Mouse (Mus musculus) adipocyte (in vitro differentiated cells): ENCODE results near the gene Ficd.

ENCODE experiments used
- DNase-seq: peaks from one replicate; pipeline ENCODE4 v3.0.0-alpha.2; 2016; ENCODE audit warnings: low spot score

Gene Ficd

GRCm38 (mm10) chr5:113730641-113731121 is 4.9 kb upstream of the Ficd start:
- DNase-seq, result no peak

DNA sequence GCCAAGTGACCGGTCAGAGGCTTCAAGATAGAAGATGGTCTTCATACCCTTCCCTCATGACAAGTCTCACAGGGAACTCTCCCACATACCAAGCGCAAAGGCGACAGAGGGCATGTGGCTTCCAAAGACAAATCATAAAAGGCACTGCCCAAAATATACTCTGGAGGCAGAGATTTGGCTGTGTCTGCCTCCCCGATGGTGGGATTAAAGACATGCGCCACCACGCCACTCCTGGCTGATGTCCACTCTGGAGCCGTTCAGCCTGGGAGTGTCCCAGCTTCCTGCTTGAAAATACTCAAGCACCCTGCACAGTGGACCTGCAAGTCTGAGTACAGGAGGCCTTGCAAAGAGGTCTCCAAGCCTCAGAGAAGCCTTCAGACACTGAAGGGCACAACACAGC is 4.4 kb upstream of the Ficd start:
- DNase-seq, result no peak

GRCm38 (mm10) chr5:113732182-113732581 is 3.4 kb upstream of the Ficd start:
- peak; percentile 72 for DNase-seq

- no peak for DNase-seq
These were observed 1.2 kb upstream of the Ficd start for GRCm38 (mm10) chr5:113734376-113734775.

DNA sequence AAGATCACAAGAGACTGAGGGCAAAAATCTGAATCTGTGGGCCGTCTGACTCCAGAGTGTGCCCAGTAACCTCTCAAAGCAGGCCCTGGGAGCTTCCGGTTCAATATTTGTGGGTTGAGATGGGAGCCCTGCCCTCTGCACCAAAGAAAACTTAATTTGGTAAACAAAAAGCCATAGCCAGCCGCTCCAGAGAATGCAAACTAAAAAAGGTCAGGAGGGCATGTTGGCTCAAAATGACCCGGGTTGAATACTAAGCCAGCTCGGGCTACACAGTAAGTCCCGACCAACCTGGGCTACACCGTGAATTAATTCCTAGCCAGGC is 619 bp upstream of the Ficd start:
- no peak for DNase-seq

DNA sequence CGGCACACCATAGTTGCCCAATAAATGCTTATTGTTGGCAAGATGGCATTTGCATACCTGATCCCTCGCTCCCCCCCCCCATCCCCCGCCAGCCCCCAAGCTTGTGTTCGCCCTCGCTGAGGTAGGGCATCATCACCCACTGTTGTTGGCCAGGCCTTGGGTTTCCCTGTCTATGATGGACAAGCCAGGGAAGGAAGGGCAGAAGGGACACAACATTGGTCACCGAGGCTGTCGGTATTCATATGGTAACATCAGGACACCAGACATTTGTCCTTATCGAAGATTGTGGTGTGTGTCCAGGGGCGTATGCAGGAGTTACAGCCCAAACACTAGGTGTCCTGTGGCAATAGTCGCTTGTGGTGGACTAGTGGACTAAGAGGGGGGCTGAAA is 505 bp downstream of the Ficd start:
- peak; percentile 20 for DNase-seq

DNA sequence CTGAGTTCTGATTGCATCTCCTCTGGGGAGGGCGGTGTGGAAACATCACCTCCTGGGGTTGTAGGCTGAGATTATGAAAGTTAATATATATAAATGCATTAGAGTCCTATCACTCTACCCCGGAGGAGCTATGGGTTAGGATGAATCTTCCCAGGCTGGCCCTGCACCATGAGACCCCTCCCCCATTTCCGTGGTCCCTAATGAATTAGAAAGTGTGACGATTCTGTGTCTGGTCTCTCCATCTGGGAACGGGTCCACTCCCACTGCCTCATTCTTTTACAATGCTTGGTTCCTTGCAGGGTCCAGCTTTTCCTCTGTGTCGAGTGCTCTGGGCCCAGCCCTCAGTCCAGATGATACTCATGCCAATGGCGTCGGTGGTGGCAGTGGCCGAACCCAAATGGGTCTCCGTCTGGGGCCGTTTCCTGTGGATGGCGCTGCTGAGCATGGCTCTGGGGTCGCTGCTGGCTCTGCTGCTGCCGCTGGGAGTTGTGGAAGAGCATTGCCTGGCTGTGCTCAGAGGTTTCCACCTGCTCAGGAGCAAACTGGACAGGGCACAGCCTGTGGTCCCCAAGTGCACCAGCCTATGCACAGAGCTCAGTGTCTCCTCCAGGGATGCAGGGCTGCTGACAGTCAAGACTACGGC is 1.0 kb downstream of the Ficd start:
- DNase-seq, result no peak

GRCm38 (mm10) chr5:113737607-113738237 is 2.1 kb downstream of the Ficd start:
- DNase-seq, result no peak

- no peak for DNase-seq
These were observed 12.0 kb downstream of the Ficd start for GRCm38 (mm10) chr5:113747629-113748028.

GRCm38 (mm10) chr5:113748556-113749331 is 13.1 kb downstream of the Ficd start:
- no peak for DNase-seq

DNA sequence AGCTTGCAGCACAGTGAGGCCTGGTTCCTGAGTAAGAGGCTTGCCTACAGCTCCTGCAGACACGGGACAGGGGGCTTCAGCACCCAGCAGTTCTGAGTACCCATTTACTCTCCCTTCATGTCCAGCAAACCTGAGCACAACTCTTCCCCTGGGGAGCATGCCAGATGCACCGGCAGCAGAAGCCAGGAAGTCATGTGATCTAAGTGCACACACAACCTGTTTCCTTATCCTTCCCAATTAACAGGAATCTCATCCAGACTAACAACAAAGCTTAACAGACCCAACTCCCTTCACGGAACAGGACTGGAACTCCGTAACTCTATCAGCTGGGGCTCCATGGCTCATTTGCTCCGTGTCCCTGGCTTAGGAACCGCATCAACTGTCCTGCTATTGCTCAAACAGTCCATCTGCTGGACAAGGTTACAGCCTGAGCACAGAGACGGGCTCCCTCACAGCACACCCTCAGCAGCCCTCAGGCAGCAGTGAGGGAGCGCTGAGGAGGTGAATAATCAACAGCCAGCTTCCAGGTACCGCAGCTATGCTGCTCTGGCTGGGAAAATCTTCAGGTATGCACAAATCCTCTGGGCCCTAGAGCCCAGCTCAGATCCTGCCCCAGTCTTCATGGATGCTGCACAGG is 16.0 kb downstream of the Ficd start:
- DNase-seq, result no peak

- no peak for DNase-seq
These were observed 19.9 kb downstream of the Ficd start for GRCm38 (mm10) chr5:113755347-113756030.

DNA sequence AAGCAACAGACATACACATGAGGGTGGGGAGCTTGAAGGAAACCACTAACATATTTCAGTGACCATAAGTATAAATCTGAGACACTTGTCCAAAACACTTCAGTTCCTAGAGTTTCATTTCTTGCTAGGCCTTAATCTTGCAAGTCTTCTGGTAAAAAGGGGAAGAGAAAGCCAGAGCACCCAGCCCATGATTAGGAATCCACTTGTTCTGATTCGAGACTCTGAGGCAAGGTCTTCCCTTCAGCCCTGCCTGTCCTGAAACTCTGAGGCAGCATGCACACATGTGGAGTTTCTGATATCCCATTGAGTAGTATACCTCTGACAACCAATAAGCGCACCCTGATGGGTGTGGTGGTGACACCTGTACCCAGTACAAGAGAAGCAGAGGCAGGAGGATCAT is 26.0 kb downstream of the Ficd start:
- no peak for DNase-seq

DNA sequence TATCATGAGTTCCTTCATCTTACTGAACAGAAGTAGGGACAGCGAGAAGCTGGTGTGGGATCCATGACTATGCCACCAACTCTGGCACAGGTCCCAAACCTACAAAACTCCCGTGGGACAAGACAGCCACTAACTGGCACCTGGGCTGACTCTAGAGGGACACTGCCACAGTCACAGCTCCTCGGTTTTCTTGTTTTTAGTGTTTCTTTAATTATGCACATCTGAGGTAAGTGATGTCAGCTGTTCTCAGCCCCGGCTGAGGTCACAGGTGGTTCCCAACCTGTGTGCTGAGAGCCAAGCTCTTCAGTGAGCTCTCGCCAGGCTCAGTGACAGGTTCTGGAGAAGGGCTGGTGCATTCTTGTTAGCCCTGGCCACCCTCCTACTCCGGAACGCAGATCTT is 28.8 kb downstream of the Ficd start:
- DNase-seq, result no peak

DNA sequence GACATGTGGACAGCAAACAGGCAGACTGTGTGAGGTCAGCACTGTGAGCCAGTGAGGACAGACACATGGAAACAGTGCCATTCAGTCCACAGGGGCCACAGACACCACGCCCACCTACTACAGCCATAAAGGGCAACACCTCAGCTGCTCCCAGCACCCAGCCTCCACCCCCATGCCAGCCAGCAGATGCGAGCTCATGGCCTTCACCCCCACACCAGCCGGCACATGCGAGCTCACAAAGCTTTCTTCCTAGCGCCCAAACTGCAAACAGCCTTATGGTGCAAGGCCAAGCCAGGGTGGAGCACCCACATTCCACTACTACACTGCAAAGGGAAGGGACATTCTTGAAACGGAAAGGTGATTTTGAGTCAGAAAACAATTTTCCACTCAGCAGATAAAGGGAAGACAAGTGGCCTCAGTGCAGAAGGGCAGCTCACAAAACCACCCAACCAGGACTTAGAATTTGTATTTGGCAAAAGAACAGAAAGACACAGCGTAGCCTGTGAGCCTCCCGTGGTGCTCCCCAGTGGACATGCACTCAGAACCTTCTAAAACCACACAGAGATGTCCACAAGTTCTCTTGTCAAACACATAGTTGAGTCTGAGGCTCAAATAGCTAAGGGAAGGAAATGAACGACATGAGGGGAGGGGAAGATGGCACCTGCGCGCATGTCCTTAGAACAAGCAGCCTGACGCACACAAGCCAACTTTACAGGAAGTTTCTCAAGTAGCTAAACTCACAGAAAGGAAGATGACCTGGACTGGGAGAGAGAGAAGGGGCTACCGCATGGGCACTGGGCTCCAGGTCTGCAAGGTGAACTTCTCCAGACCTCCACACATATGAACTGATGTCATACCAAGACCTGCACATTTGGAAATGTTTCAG is 30.3 kb downstream of the Ficd start:
- DNase-seq, result no peak

DNA sequence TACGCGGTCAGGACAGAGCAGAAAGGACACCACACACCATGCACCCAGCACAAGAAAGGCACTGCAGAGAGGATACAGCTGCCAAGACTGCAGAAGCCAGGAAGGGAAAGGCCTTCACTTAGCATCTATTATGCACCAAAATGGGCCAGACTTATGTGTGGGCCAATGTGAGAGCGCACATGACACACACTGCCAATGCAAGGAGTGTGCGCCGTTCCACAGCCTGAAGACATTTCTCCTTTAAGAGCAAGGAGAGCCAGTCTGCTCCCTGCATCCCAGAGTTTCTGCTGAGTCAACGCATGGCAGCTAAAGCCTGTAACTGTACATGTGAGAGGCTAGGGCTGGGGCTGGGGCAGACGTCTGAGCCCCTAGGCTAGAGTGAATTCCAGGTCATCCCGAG is 33.2 kb downstream of the Ficd start:
- DNase-seq, result no peak

DNA sequence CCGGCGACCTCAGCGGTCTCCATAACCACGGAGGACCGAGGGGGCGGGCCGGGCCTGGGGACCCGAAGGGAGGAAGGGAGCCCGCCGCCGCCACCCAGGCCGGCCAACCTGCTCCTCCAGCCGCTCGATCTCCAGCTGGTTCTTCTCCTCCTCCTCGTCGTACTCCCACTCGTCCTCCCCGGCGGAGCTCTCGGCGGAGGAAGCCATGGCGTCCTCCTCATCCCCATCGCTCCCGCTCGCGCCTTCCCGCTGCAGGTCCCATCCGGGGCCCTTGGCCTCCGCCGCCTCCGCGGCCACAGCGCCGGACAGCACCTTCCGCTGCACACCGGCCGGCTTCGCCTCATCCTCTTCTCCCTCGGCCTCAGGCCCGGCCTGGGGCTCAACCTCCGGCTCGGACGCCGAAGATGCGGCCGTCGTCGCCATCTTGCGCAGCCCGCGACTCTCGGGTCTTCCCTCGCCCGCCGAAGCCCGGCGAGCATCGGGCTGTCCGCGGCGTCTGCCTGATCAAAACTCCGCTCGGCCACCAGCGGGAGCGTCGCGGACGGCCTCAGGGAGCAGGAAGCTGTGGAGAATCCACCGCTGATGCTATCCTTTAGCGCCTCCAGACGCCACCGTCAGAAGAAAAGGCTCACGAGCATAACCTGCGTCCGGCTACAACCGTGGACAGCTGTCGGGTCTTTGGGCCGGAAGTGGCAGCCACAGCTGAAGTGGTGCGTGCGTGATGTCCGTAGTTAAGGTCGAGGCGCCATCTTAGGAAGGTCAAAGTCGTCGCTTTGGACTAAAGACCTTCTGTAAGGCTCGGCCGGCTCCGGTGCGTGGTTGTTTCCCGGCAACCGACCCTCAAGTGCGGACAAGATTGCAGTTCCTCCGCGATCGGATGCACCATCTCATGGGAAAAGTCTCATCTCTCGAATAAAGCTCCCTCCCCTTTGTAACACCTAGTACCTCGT is 35.9 kb downstream of the Ficd start:
- DNase-seq, result peak; percentile 91

GRCm38 (mm10) chr5:113772450-113772895 is 36.9 kb downstream of the Ficd start, which contains the start of the genes Sart3 and Iscu:
Gene Sart3, minus strand, starts transcription at chr5:113772510.
Gene Iscu, plus strand, starts transcription at chr5:113772748.
- DNase-seq, result peak; percentile 91

DNA sequence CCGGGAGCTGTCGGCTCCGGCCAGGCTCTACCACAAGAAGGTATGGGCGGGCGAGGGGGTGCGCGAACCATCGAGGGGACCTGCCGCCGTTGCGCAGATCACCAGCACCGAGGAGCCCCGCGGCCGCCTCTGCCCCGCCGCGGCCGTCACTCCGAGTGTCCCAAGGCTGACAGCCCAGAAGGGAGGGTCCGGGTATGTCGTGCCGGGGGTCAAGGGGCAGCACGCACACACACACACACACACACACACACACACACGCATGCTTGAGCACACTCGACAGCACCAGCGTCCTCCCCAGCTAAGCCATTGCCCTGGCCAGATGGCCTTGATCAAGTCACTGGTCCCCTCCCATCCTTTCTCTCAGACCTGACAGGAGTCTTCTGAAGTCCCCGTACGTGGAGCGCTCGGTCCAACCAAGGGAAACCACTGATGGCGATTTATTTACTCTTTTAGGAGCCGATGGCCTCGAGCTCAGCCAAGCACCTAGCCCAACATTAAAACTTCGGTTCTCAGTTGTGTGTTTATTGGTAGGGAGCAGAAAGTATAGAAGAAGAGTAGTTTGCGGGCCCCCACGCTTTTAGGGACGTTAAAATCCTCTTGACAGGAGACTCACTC is 37.4 kb downstream of the Ficd start:
- peak; percentile 42 for DNase-seq
